In the genomic region with DNA sequence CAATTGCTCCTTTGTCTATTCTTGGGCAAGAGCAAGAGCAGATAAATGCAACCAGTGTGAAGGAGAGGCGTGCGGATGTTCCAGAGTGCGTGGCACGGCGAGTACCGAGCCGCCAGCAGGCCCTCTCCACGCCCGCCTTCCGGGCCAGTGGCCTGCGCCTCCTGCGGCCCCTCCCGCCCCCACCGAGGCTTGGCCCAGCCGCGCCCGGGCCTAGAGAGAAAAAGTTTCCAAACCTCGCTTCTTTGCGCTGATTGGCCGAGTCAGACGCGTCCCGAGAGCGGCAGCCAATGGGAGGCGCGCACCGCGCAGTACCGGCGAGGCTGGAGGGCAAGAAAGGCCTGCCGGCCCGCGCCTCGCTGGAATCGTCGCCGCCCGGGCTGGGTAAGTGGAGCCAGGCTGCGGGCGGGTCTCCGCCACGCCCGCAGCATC, we compare ENCODE assay signal across 8 mouse cellular contexts. TPM values are rescaled to one million over a fixed set of nuclear protein-coding genes. Genes with fewer than 3 reads are reported as not detected.
DNase-seq lines count a peak whose midpoint lies in the region; ATAC-seq lines count a peak whose summit lies in the region.

A gene (plus strand): TSS at position 288 of the 429 bp plus-strand sequence.
A gene (minus strand): TSS at position 364 of the 429 bp plus-strand sequence.

- H3K9me3 ChIP-seq in hindbrain, embryonic 14.5 days (ENCODE audit: control insufficient read depth, low read length), result no peaks in the 10 kb centered on the region

- ATAC-seq in hindbrain, embryonic 14.5 days (ENCODE audit: low FRiP score), result peak; percentile 72

- WGBS in hindbrain, embryonic 14.5 days, result under 1% methylated on average over 43 of the region's 43 CpGs

- H3K9ac ChIP-seq in hindbrain, embryonic 14.5 days, result peak within 1 kb of the TSS; percentile 66

- H3K4me1 ChIP-seq in hindbrain, embryonic 14.5 days (replicated peaks; ENCODE audit: control insufficient read depth, insufficient read depth, low read length), result peaks cover 11% of the 10 kb centered on the region

- peak within 1 kb of the TSS; percentile 12; the same call in 1 of the 2 replicates for H3K27ac ChIP-seq in hindbrain, embryonic 14.5 days

- H3K4me2 ChIP-seq in hindbrain, embryonic 14.5 days (replicated peaks), result peak within 1 kb of the TSS; percentile 87

- no peaks in the 10 kb centered on the region for H3K36me3 ChIP-seq in hindbrain, embryonic 14.5 days (replicated peaks; ENCODE audit: control insufficient read depth, insufficient read depth)

- no peaks in the 10 kb centered on the region for H3K27me3 ChIP-seq in hindbrain, embryonic 14.5 days (ENCODE audit: control insufficient read depth, insufficient read depth, low read length)

- DNase-seq in WW6 (ENCODE audit: low read depth, low spot score), result peak; percentile 71
- DNase-seq in cerebellum, postnatal 36 days, result peak; percentile 71 to 77
- peak; percentile 72 to 76 for DNase-seq in frontal cortex, postnatal 36 days (ENCODE audit: low spot score in 2 of 2)
- peak; percentile 81 for DNase-seq in hindbrain, embryonic 14.5 days (ENCODE audit: low spot score)
- DNase-seq in layer of hippocampus, postnatal 25 days (ENCODE audit: extremely low spot score in 1 of 2, low spot score in 1 of 2), result peak; percentile 54 to 62
- DNase-seq in lung, postnatal 25 days (ENCODE audit: low spot score), result peak; percentile 95
- peak; percentile 92 for DNase-seq in retina, embryonic 14.5 days (ENCODE audit: low spot score)
- peak; percentile 91 to 93 for DNase-seq in thymus, postnatal 36 days

- H3K4me3 ChIP-seq in hindbrain, embryonic 14.5 days (replicated peaks; ENCODE audit: low read length), result peak within 1 kb of the TSS; percentile 66

RNA-seq across cellular contexts. Expression of the first gene that starts in this region (rescaled TPM):
- polyA plus RNA-seq in hindbrain, embryonic 14.5 days (2014; fragmentation: Nextera tagmentation; extraction: Ambion mirVana), result 22.7 and 28.4 TPM in 2 replicates
- total RNA-seq in layer of hippocampus, postnatal 25 days (2021), result 10 to 100 TPM; 28.4 to 30.9 TPM

RNA-seq across cellular contexts. Expression of the second gene that starts in this region (rescaled TPM):
- 14.4 and 15.0 TPM in 2 replicates for polyA plus RNA-seq in hindbrain, embryonic 14.5 days (2014; fragmentation: Nextera tagmentation; extraction: Ambion mirVana)
- 100 to 1,000 TPM; 112 to 117 TPM for total RNA-seq in layer of hippocampus, postnatal 25 days (2021)

Comparison
In these comparisons a context has a peak if more than half of its experiments do, and no peak if none do; other contexts are left out.
1. Peak in every context shown above with its lines: DNase-seq, ATAC-seq, H3K4me3 ChIP-seq and H3K27ac ChIP-seq.